Mouse (Mus musculus): ENCODE measurements around the gene Plpp1. TPM values are rescaled to one million over a fixed set of nuclear protein-coding genes. Genes with fewer than 3 reads are reported as not detected.

Gene Plpp1
- polyA plus RNA-seq, 1 experiment = 61.6 TPM

GRCm38 (mm10) chr13:112772861-112773260 lies 27.7 kb upstream of the Plpp1 start:
- no peak for DNase-seq (ENCODE audit: low read depth in 1 of 2, low spot score in 2 of 2)
- no peak for TF ChIP-seq POLR2A (IDR thresholded peaks at IDR 0.05; ENCODE audit: low read depth, low read length)
- no peak for TF ChIP-seq CTCF (IDR thresholded peaks at IDR 0.05; ENCODE audit: extremely low read depth, insufficient read depth, insufficient read length, insufficient replicate concordance)
- WGBS = 68% methylated on average over 14 of the region's 14 CpGs
- Histone ChIP-seq H3K36me3 (ENCODE audit: control insufficient read depth, insufficient read depth, low read length) (no peaks in the 10 kb centered on the region), H3K4me1 (ENCODE audit: control insufficient read depth, insufficient read depth, insufficient read length) (no peaks in the 10 kb centered on the region; the same call in 1 of the 2 replicates), H3K4me3 (ENCODE audit: extremely low read depth, insufficient read depth, insufficient read length) (no peak overlapping the region), H3K27ac (ENCODE audit: insufficient read depth, low read length) (no peak overlapping the region), H3K27me3 (ENCODE audit: control insufficient read depth, insufficient read depth, low read length) (no peaks in the 10 kb centered on the region; the same call in 1 of the 2 replicates)

GRCm38 (mm10) chr13:112773991-112774675 lies 26.5 kb upstream of the Plpp1 start:
- no peak for DNase-seq (ENCODE audit: low read depth in 1 of 2, low spot score in 2 of 2)
- 94% methylated on average over 3 of the region's 3 CpGs for WGBS
- no peaks in the 10 kb centered on the region; the same call in 1 of the 2 replicates for H3K4me1 ChIP-seq (ENCODE audit: control insufficient read depth, insufficient read depth, insufficient read length)
- H3K4me3 ChIP-seq (ENCODE audit: extremely low read depth, insufficient read depth, insufficient read length) = no peak overlapping the region
- no peaks in the 10 kb centered on the region for H3K36me3 ChIP-seq (ENCODE audit: control insufficient read depth, insufficient read depth, low read length)
- H3K27me3 ChIP-seq (ENCODE audit: control insufficient read depth, insufficient read depth, low read length) = no peaks in the 10 kb centered on the region; the same call in 1 of the 2 replicates
- TF ChIP-seq POLR2A (IDR thresholded peaks at IDR 0.05; ENCODE audit: low read depth, low read length) (no peak), CTCF (IDR thresholded peaks at IDR 0.05; ENCODE audit: extremely low read depth, insufficient read depth, insufficient read length, insufficient replicate concordance) (no peak)
- H3K27ac ChIP-seq (ENCODE audit: insufficient read depth, low read length) = no peak overlapping the region

- 94% methylated on average over 10 of the region's 10 CpGs for WGBS
- Histone ChIP-seq H3K4me3 (ENCODE audit: extremely low read depth, insufficient read depth, insufficient read length) (no peak overlapping the region), H3K4me1 (ENCODE audit: control insufficient read depth, insufficient read depth, insufficient read length) (no peaks in the 10 kb centered on the region; the same call in 1 of the 2 replicates), H3K36me3 (ENCODE audit: control insufficient read depth, insufficient read depth, low read length) (no peaks in the 10 kb centered on the region), H3K27ac (ENCODE audit: insufficient read depth, low read length) (no peak overlapping the region), H3K27me3 (ENCODE audit: control insufficient read depth, insufficient read depth, low read length) (no peaks in the 10 kb centered on the region; the same call in 1 of the 2 replicates)
- no peak for TF ChIP-seq CTCF (IDR thresholded peaks at IDR 0.05; ENCODE audit: extremely low read depth, insufficient read depth, insufficient read length, insufficient replicate concordance)
- no peak for TF ChIP-seq POLR2A (IDR thresholded peaks at IDR 0.05; ENCODE audit: low read depth, low read length)
- no peak for DNase-seq (ENCODE audit: low read depth in 1 of 2, low spot score in 2 of 2)
Observed at GRCm38 (mm10) chr13:112775856-112776255, 24.7 kb upstream of the Plpp1 start.

GRCm38 (mm10) chr13:112778407-112778806 lies 22.2 kb upstream of the Plpp1 start:
- Histone ChIP-seq H3K4me1 (ENCODE audit: control insufficient read depth, insufficient read depth, insufficient read length) (no peaks in the 10 kb centered on the region), H3K27me3 (ENCODE audit: control insufficient read depth, insufficient read depth, low read length) (no peaks in the 10 kb centered on the region), H3K27ac (ENCODE audit: insufficient read depth, low read length) (no peak overlapping the region), H3K4me3 (ENCODE audit: extremely low read depth, insufficient read depth, insufficient read length) (no peak overlapping the region), H3K36me3 (ENCODE audit: control insufficient read depth, insufficient read depth, low read length) (no peaks in the 10 kb centered on the region)
- 94% methylated on average over 5 of the region's 5 CpGs for WGBS
- DNase-seq (ENCODE audit: low read depth in 1 of 2, low spot score in 2 of 2) = no peak
- TF ChIP-seq CTCF (IDR thresholded peaks at IDR 0.05; ENCODE audit: extremely low read depth, insufficient read depth, insufficient read length, insufficient replicate concordance) (no peak), POLR2A (IDR thresholded peaks at IDR 0.05; ENCODE audit: low read depth, low read length) (no peak)

GRCm38 (mm10) chr13:112785305-112785704 lies 15.3 kb upstream of the Plpp1 start:
- Histone ChIP-seq H3K27ac (ENCODE audit: insufficient read depth, low read length) (no peak overlapping the region), H3K4me1 (ENCODE audit: control insufficient read depth, insufficient read depth, insufficient read length) (no peaks in the 10 kb centered on the region), H3K36me3 (ENCODE audit: control insufficient read depth, insufficient read depth, low read length) (no peaks in the 10 kb centered on the region), H3K4me3 (ENCODE audit: extremely low read depth, insufficient read depth, insufficient read length) (no peak overlapping the region), H3K27me3 (ENCODE audit: control insufficient read depth, insufficient read depth, low read length) (no peaks in the 10 kb centered on the region)
- TF ChIP-seq CTCF (IDR thresholded peaks at IDR 0.05; ENCODE audit: extremely low read depth, insufficient read depth, insufficient read length, insufficient replicate concordance) (no peak), POLR2A (IDR thresholded peaks at IDR 0.05; ENCODE audit: low read depth, low read length) (no peak)
- WGBS = 87% methylated on average over 7 of the region's 7 CpGs
- DNase-seq (ENCODE audit: low read depth in 1 of 2, low spot score in 2 of 2) = no peak

GRCm38 (mm10) chr13:112786142-112786541 lies 14.4 kb upstream of the Plpp1 start:
- Histone ChIP-seq H3K4me1 (ENCODE audit: control insufficient read depth, insufficient read depth, insufficient read length) (no peaks in the 10 kb centered on the region), H3K27me3 (ENCODE audit: control insufficient read depth, insufficient read depth, low read length) (no peaks in the 10 kb centered on the region), H3K4me3 (ENCODE audit: extremely low read depth, insufficient read depth, insufficient read length) (no peak overlapping the region), H3K36me3 (ENCODE audit: control insufficient read depth, insufficient read depth, low read length) (no peaks in the 10 kb centered on the region), H3K27ac (ENCODE audit: insufficient read depth, low read length) (no peak overlapping the region)
- WGBS = 51% methylated on average over 3 of the region's 3 CpGs
- no peak for DNase-seq (ENCODE audit: low read depth in 1 of 2, low spot score in 2 of 2)
- TF ChIP-seq POLR2A (IDR thresholded peaks at IDR 0.05; ENCODE audit: low read depth, low read length) (no peak), CTCF (IDR thresholded peaks at IDR 0.05; ENCODE audit: extremely low read depth, insufficient read depth, insufficient read length, insufficient replicate concordance) (no peak)

- Histone ChIP-seq H3K4me3 (ENCODE audit: extremely low read depth, insufficient read depth, insufficient read length) (no peak overlapping the region), H3K36me3 (ENCODE audit: control insufficient read depth, insufficient read depth, low read length) (no peaks in the 10 kb centered on the region), H3K27me3 (ENCODE audit: control insufficient read depth, insufficient read depth, low read length) (no peaks in the 10 kb centered on the region), H3K27ac (ENCODE audit: insufficient read depth, low read length) (no peak overlapping the region), H3K4me1 (ENCODE audit: control insufficient read depth, insufficient read depth, insufficient read length) (no peaks in the 10 kb centered on the region)
- 82% methylated on average over 10 of the region's 10 CpGs for WGBS
- no peak for DNase-seq (ENCODE audit: low read depth in 1 of 2, low spot score in 2 of 2)
- TF ChIP-seq POLR2A (IDR thresholded peaks at IDR 0.05; ENCODE audit: low read depth, low read length) = no peak
- TF ChIP-seq CTCF (IDR thresholded peaks at IDR 0.05; ENCODE audit: extremely low read depth, insufficient read depth, insufficient read length, insufficient replicate concordance) = no peak
Observed at GRCm38 (mm10) chr13:112786942-112787533, 13.6 kb upstream of the Plpp1 start.

Measured in spleen, adult 2 months (tissue).